Mouse (Mus musculus): ENCODE results near the gene Olfr522. TPM values are rescaled to one million over a fixed set of nuclear protein-coding genes. Genes with fewer than 3 reads are reported as not detected.

Olfr522 gene
- polyA plus RNA-seq, 1 experiment from 2014 or later = not detected

DNA sequence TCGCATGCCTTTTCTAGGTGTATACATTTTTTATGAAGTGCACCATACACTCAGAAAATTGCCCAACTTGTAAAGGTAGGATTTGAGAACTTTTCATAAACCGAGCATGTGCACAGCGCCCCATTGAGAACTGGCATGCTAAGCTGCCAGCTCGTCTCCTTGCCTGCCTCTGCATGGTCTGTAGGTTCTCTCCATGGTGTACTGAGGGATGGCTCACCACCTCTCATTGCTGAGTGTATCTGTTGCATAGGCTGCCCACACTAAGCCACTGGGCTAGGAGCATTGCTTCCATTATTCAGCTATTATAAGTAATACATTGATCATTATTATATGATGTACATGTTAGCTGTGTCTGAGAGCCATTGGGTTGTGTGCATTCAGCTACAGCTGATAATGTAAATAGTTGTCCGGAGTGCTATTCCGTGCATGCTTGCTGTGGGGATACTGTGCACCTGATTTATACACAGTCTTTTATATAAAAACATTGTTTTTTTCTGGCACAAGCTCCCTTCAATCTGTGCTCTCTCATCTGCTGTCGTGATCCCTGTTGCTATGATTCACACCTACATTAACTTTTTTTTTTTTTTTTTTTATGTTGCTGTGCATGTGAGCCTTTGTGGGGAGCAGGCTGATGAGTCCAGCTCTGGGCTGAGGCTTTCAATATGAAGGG lies 23.3 kb upstream of the Olfr522 start:
- H3K4me1 ChIP-seq (replicated peaks) = no peaks in the 10 kb centered on the region
- WGBS = 79% methylated on average over 7 of the region's 7 CpGs
- no peak overlapping the region for H3K9ac ChIP-seq
- H3K9me3 ChIP-seq = no peaks in the 10 kb centered on the region
- no peak overlapping the region for H3K4me3 ChIP-seq (replicated peaks)
- no peaks in the 10 kb centered on the region for H3K27me3 ChIP-seq (replicated peaks)
- no peak overlapping the region for H3K27ac ChIP-seq
- H3K4me2 ChIP-seq (replicated peaks) = no peak overlapping the region
- no peaks in the 10 kb centered on the region for H3K36me3 ChIP-seq
- ATAC-seq = no peak

DNA sequence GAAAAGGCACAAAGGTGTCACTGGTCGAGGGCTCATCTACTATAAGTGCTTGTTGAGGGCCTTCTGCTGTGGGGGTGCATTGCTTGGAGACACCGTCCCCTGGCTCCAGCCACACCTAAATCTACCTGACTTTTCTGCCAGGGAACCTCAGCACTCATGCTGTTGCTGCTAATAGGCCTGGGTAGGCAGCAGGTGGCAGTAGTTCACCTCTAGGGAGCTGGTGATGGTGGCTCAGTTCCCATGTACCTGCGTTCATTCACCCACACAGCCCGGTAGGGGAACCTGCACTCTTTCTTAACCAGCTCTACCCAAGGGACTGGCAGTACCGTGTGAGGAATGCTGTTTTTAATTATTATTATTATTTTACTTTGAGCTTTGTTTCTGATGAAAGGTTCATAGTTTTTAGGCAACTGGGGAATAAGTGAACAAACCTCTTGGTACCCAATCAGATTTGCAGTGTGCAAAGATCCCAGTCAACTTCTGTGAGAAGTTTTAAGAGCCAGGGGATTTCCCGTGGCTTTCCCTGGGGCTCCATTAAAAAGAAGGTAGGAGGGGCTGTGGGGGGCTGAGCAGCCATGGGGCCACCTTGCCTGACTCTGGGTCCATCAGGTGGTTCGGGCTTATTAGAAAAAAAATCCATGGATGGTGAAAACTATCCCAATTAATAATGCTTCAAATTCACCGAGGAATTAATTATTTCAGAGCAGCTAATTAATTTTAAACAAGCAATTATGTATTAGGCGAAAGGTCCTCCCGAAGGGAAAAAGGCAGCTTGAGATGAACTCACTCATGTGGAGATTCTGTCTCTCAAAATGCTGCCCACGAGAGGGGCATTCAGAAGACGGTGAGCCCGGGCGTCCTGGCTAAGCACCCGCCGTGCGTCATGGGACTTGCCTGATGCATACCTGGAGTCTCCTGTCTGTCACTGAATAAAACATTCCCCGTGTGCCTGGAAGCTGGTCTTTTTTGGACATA lies 22.4 kb upstream of the Olfr522 start:
- no peak overlapping the region for H3K9ac ChIP-seq
- H3K9me3 ChIP-seq = no peaks in the 10 kb centered on the region
- ATAC-seq = no peak
- H3K27ac ChIP-seq = no peak overlapping the region
- 62% methylated on average over 18 of the region's 18 CpGs for WGBS
- no peaks in the 10 kb centered on the region for H3K27me3 ChIP-seq (replicated peaks)
- H3K4me3 ChIP-seq (replicated peaks) = no peak overlapping the region
- no peaks in the 10 kb centered on the region for H3K4me1 ChIP-seq (replicated peaks)
- H3K36me3 ChIP-seq = no peaks in the 10 kb centered on the region
- H3K4me2 ChIP-seq (replicated peaks) = no peak overlapping the region

DNA sequence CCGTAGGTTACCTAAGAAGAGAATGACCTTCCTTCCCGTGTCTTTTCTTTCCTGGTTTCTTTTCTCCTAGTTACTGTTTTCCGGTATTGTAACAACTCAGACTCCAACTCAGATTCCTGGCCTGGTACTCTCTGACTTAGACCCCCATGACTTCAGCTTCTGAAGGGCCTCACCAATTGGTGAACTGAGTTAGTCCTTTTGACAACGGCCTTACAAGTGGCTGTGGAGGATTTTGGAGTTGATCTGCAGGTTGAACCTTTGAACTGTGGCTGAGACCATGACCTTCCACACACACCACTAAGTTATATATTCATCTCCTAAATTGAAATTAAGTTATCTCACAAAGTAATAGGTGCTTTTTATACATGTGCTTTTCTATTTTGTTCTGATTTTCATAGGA lies 19.6 kb upstream of the Olfr522 start:
- no peak overlapping the region for H3K4me3 ChIP-seq (replicated peaks)
- WGBS = 84% methylated on average over 4 of the region's 4 CpGs
- no peaks in the 10 kb centered on the region for H3K27me3 ChIP-seq (replicated peaks)
- H3K9ac ChIP-seq = no peak overlapping the region
- ATAC-seq = no peak
- H3K4me1 ChIP-seq (replicated peaks) = no peaks in the 10 kb centered on the region
- no peak overlapping the region for H3K27ac ChIP-seq
- H3K4me2 ChIP-seq (replicated peaks) = no peak overlapping the region
- no peaks in the 10 kb centered on the region for H3K36me3 ChIP-seq
- no peaks in the 10 kb centered on the region for H3K9me3 ChIP-seq

GRCm38 (mm10) chr7:140180692-140181091 lies 16.1 kb upstream of the Olfr522 start:
- H3K27me3 ChIP-seq (replicated peaks) = no peaks in the 10 kb centered on the region

DNA sequence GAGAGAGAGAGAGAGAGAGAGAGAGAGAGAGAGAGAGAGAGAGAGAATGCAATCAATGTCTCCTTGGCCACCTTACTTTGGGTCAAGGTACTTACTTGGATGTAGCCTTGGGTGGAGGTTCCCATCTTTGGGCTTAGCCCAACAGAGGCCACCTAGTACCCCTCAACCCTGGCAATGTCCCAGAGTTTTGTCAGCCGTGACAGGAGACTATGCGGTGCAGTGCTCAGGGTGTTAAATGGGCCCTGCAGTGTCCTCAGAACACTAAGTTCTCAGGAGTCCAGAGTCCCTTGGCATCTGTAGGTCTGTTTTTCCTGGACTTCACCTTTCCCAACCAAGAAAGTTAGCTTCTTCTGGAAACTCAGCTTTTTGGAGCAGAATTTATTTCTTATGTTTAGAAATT lies 14.6 kb upstream of the Olfr522 start:
- Histone ChIP-seq H3K9ac (no peak overlapping the region), H3K36me3 (no peaks in the 10 kb centered on the region), H3K27ac (no peak overlapping the region), H3K4me3 (replicated peaks) (no peak overlapping the region), H3K4me1 (replicated peaks) (no peaks in the 10 kb centered on the region), H3K27me3 (replicated peaks) (no peaks in the 10 kb centered on the region), H3K4me2 (replicated peaks) (no peak overlapping the region), H3K9me3 (no peaks in the 10 kb centered on the region)
- ATAC-seq = no peak
- WGBS = 86% methylated on average over 2 of the region's 2 CpGs

More at GRCm38 (mm10) chr7:140180692-140181091, 16.1 kb upstream of the Olfr522 start:
- Histone ChIP-seq H3K4me3 (replicated peaks) (no peak overlapping the region), H3K36me3 (no peaks in the 10 kb centered on the region), H3K4me2 (replicated peaks) (no peak overlapping the region), H3K9ac (no peak overlapping the region), H3K27ac (no peak overlapping the region), H3K4me1 (replicated peaks) (no peaks in the 10 kb centered on the region), H3K9me3 (no peaks in the 10 kb centered on the region)
- ATAC-seq = no peak
- WGBS = 81% methylated on average over 2 of the region's 2 CpGs

DNA sequence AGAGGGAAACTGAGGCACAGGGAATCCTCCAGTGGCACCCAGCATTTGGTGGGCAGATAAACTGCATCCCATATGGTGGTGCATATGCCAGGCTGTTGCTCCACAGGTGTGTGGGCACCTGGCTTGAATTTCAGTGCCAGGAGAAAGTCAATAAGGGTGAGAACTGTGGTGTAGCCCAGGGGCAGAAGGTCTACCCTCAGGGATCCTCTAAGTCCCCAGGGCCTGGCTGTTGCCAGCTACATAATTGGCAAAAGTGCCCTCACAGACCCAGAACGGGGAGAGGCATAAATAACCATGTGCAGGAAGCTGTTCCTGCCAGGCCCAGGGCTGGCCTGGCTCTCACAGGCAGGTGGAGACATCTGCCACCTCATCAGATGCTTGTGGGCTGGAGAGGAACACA lies 8.4 kb upstream of the Olfr522 start, which contains the start of gene Olfr523:
Olfr523 (plus strand) TSS at position 282 of the 400 bp plus-strand sequence.
- 47% methylated on average over 1 of the region's 1 CpGs for WGBS
- no peaks in the 10 kb centered on the region for H3K36me3 ChIP-seq
- H3K4me2 ChIP-seq (replicated peaks) = no peak within 1 kb of the TSS
- no peaks in the 10 kb centered on the region for H3K4me1 ChIP-seq (replicated peaks)
- no peak within 1 kb of the TSS for H3K9ac ChIP-seq
- H3K27me3 ChIP-seq (replicated peaks) = no peaks in the 10 kb centered on the region
- no peak within 1 kb of the TSS for H3K4me3 ChIP-seq (replicated peaks)
- ATAC-seq = no peak
- H3K27ac ChIP-seq = no peak within 1 kb of the TSS
- H3K9me3 ChIP-seq = no peaks in the 10 kb centered on the region

GRCm38 (mm10) chr7:140170863-140171262 lies 6.3 kb upstream of the Olfr522 start:
- Histone ChIP-seq H3K27ac (no peak overlapping the region), H3K4me3 (replicated peaks) (no peak overlapping the region), H3K36me3 (no peaks in the 10 kb centered on the region), H3K9me3 (no peaks in the 10 kb centered on the region), H3K4me2 (replicated peaks) (no peak overlapping the region), H3K27me3 (replicated peaks) (no peaks in the 10 kb centered on the region), H3K4me1 (replicated peaks) (no peaks in the 10 kb centered on the region), H3K9ac (no peak overlapping the region)
- ATAC-seq = no peak
- 93% methylated on average over 3 of the region's 3 CpGs for WGBS

DNA sequence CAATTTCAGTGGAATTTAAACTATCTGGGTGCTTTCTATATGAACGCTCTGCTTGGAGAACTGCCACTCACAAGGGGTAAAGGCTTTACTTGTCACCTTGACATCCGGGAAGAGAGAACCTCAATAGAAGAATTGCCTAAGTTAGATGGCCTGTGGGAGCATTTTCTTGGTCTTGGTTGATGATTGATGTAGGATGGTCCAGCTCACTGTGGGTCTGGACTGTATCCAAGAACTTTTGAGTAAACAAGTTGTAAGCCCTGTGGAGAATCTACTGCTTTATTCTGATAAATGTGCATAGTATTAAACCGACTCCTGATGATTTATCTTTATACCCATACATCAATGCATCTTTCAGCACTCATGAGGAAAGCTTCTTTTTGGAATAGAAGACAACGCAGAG lies 4.8 kb upstream of the Olfr522 start:
- no peaks in the 10 kb centered on the region for H3K4me1 ChIP-seq (replicated peaks)
- no peak overlapping the region for H3K9ac ChIP-seq
- no peak overlapping the region for H3K27ac ChIP-seq
- ATAC-seq = no peak
- no peaks in the 10 kb centered on the region for H3K36me3 ChIP-seq
- 61% methylated on average over 4 of the region's 4 CpGs for WGBS
- no peak overlapping the region for H3K4me3 ChIP-seq (replicated peaks)
- no peak overlapping the region for H3K4me2 ChIP-seq (replicated peaks)
- H3K9me3 ChIP-seq = no peaks in the 10 kb centered on the region
- no peaks in the 10 kb centered on the region for H3K27me3 ChIP-seq (replicated peaks)

DNA sequence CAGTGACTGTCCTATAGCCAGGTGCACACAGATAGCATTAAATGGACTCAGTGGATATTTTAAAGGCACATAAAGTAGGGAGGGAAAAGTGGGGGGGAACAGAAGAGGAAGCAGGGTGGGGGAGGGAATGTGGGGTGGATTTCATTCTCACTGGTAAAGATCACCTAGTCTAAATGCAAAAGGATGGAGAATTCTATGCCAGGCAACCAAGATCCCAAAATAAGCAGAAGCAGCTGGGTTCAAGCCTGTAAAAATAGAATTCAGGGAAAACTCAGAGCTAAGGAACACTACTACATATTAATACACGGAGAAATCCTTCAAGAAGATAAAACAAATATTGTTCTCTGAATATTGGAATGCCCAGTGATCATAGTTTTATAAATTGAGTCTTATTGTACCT lies 3.4 kb upstream of the Olfr522 start:
- no peak for ATAC-seq
- WGBS = 60% methylated on average over 1 of the region's 1 CpGs
- H3K27me3 ChIP-seq (replicated peaks) = no peaks in the 10 kb centered on the region

GRCm38 (mm10) chr7:140160363-140160762 lies 4.2 kb downstream of the Olfr522 start:
- H3K9ac ChIP-seq = no peak overlapping the region
- no peak overlapping the region for H3K27ac ChIP-seq
- no peak for ATAC-seq
- no peak overlapping the region for H3K4me2 ChIP-seq (replicated peaks)
- H3K27me3 ChIP-seq (replicated peaks) = peaks cover 7% of the 10 kb centered on the region
- H3K9me3 ChIP-seq = no peaks in the 10 kb centered on the region
- H3K36me3 ChIP-seq = no peaks in the 10 kb centered on the region
- 79% methylated on average over 3 of the region's 3 CpGs for WGBS
- H3K4me3 ChIP-seq (replicated peaks) = no peak overlapping the region
- no peaks in the 10 kb centered on the region for H3K4me1 ChIP-seq (replicated peaks)

More for the DNA sequence above, 3.4 kb upstream of the Olfr522 start:
- no peak overlapping the region for H3K27ac ChIP-seq
- H3K9me3 ChIP-seq = no peaks in the 10 kb centered on the region
- no peaks in the 10 kb centered on the region for H3K4me1 ChIP-seq (replicated peaks)
- H3K4me3 ChIP-seq (replicated peaks) = no peak overlapping the region
- H3K4me2 ChIP-seq (replicated peaks) = no peak overlapping the region
- no peak overlapping the region for H3K9ac ChIP-seq
- H3K36me3 ChIP-seq = no peaks in the 10 kb centered on the region

GRCm38 (mm10) chr7:140154218-140154927 lies 10.2 kb downstream of the Olfr522 start, which contains the start of gene Sprn:
Gene Sprn, minus strand, starts transcription at chr7:140154877.
- WGBS = 3% methylated on average over 28 of the region's 28 CpGs
- H3K36me3 ChIP-seq = no peaks in the 10 kb centered on the region
- H3K4me2 ChIP-seq (replicated peaks) = peak within 1 kb of the TSS; percentile 48
- no peaks in the 10 kb centered on the region for H3K9me3 ChIP-seq
- peaks cover 5% of the 10 kb centered on the region; the same call in 1 of the 2 replicates for H3K4me1 ChIP-seq (replicated peaks)
- peaks cover 37% of the 10 kb centered on the region for H3K27me3 ChIP-seq (replicated peaks)
- no peak within 1 kb of the TSS for H3K27ac ChIP-seq
- H3K9ac ChIP-seq = no peak within 1 kb of the TSS; the same call in 1 of the 2 replicates
- ATAC-seq = peak; percentile 28; the same call in 1 of the 2 replicates
- peak within 1 kb of the TSS; percentile 24 for H3K4me3 ChIP-seq (replicated peaks)

GRCm38 (mm10) chr7:140153829-140154217 lies 10.7 kb downstream of the Olfr522 start:
- H3K36me3 ChIP-seq = no peaks in the 10 kb centered on the region
- H3K27me3 ChIP-seq (replicated peaks) = peaks cover 37% of the 10 kb centered on the region
- H3K4me1 ChIP-seq (replicated peaks) = peaks cover 5% of the 10 kb centered on the region; the same call in 1 of the 2 replicates
- 0 out of 2 replicates have a peak overlapping the region, but pooled peaks have one; percentile 24 for H3K4me3 ChIP-seq (replicated peaks)
- 33% methylated on average over 4 of the region's 4 CpGs for WGBS
- no peak for ATAC-seq
- H3K9me3 ChIP-seq = no peaks in the 10 kb centered on the region
- no peak overlapping the region for H3K27ac ChIP-seq
- H3K4me2 ChIP-seq (replicated peaks) = peak overlapping the region; percentile 53
- H3K9ac ChIP-seq = no peak overlapping the region

Data from intestine, embryonic 15.5 days (tissue).